Mouse (Mus musculus) hindbrain, postnatal 0 days (tissue): ENCODE data around the gene Gzmk. TPM values are rescaled to one million over a fixed set of nuclear protein-coding genes. Genes with fewer than 3 reads are reported as not detected.

Source experiments
- ATAC-seq: fragments of 200-750 bp; cut with Nextera tagmentation; 2 replicates; pipeline ENCODE4 v1.8.0; 2017; ENCODE audit warnings: mild to moderate bottlenecking, moderate TSS enrichment, moderate library complexity
- DNase-seq: peaks from one replicate; pipeline ENCODE4 v3.0.0-alpha.2; 2015; ENCODE audit warnings: low spot score
- H3K27ac ChIP-seq: fragments of 300-500 bp; sonication (generic); 2 replicates; pipeline ENCODE4 v1.5.1; 2014; ENCODE audit warnings: mild to moderate bottlenecking
- H3K27me3 ChIP-seq: fragments of 300-500 bp; sonication (generic); 2 replicates; pipeline ENCODE4 v1.6.1; 2014; ENCODE audit warnings: low read length, mixed read lengths; ENCODE audit not compliant: insufficient read depth
- H3K36me3 ChIP-seq: fragments of 300-500 bp; sonication (generic); 2 replicates; pipeline ENCODE4 v1.6.1; 2014; ENCODE audit warnings: low read length, mixed read lengths; ENCODE audit not compliant: insufficient read depth
- H3K4me1 ChIP-seq: fragments of 300-500 bp; sonication (generic); 2 replicates; pipeline ENCODE4 v1.6.1; 2014; ENCODE audit warnings: antibody characterized with exemption, low read length, mixed read lengths; ENCODE audit not compliant: insufficient read depth
- H3K4me2 ChIP-seq: fragments of 300-500 bp; sonication (generic); 2 replicates; pipeline ENCODE4 v1.6.1; 2014; ENCODE audit warnings: low read depth, mild to moderate bottlenecking, low read length, moderate library complexity, mixed read lengths
- H3K4me3 ChIP-seq: fragments of 300-500 bp; sonication (generic); 2 replicates; pipeline ENCODE4 v1.5.1; 2014; ENCODE audit warnings: low read length
- H3K9ac ChIP-seq: fragments of 300-500 bp; sonication (generic); replicated peaks from 2 replicates; pipeline ENCODE4 v1.6.1; 2014; ENCODE audit warnings: mild to moderate bottlenecking, low read length, moderate library complexity, mixed read lengths
- H3K9me3 ChIP-seq: fragments of 300-500 bp; sonication (generic); 2 replicates; pipeline ENCODE4 v1.6.1; 2016; ENCODE audit warnings: low read length, mixed read lengths
- CTCF ChIP-seq: IDR thresholded peaks from 2 replicates; pipeline ENCODE4 v1.5.1; 2016; ENCODE audit warnings: antibody characterized with exemption, control low read depth, low read depth
- WGBS: fragments of 180-500 bp; shearing (Covaris S2); extraction: QIAGEN DNeasy Blood & Tissue Kit; methylation state at CpG from one replicate; pipeline ENCODE4 v1.1.7; 2014; 5-methylcytosine and 5-hydroxymethylcytosine counted together
- polyA plus RNA-seq: library from polyadenylated mRNA; unstranded; fragments of >200 nt; fragmentation: Nextera tagmentation; extraction: Ambion mirVana; gene quantifications from 2 replicates; pipeline ENCODE4 v1.2.1, GENCODE M21; 2015
- total RNA-seq: library from RNA; depleted of rRNA; stranded (reverse); fragments of >200 nt; gene quantifications from 2 replicates; pipeline ENCODE4 v1.2.3, GENCODE M21; 2014

Gzmk gene
- total and polyA plus RNA-seq, 2 experiments from 2014 or later: not detected

GRCm38 (mm10) chr13:113209624-113210023, 16.1 kb downstream of the Gzmk start, which contains the start of gene Esm1:
Gene Esm1, plus strand, starts transcription at chr13:113209659.
- no peak for ATAC-seq
- no peak within 1 kb of the TSS for H3K27ac ChIP-seq
- H3K9me3 ChIP-seq: no peaks in the 10 kb centered on the region
- H3K4me1 ChIP-seq: no peaks in the 10 kb centered on the region
- DNase-seq: no peak
- H3K4me2 ChIP-seq: peak within 1 kb of the TSS; percentile 33
- no peaks in the 10 kb centered on the region for H3K36me3 ChIP-seq
- H3K27me3 ChIP-seq: no peaks in the 10 kb centered on the region
- 40% methylated on average over 15 of the region's 15 CpGs for WGBS
- H3K4me3 ChIP-seq: no peak within 1 kb of the TSS
- H3K9ac ChIP-seq: no peak within 1 kb of the TSS
- TF ChIP-seq CTCF: no peak

- H3K4me2 ChIP-seq: no peak overlapping the region
- no peaks in the 10 kb centered on the region for H3K9me3 ChIP-seq
- 92% methylated on average over 5 of the region's 5 CpGs for WGBS
- no peak overlapping the region for H3K27ac ChIP-seq
- no peak for TF ChIP-seq CTCF
- no peaks in the 10 kb centered on the region for H3K4me1 ChIP-seq
- DNase-seq (no peak), ATAC-seq (no peak)
- no peaks in the 10 kb centered on the region for H3K36me3 ChIP-seq
- no peaks in the 10 kb centered on the region for H3K27me3 ChIP-seq
- H3K4me3 ChIP-seq: no peak overlapping the region
- H3K9ac ChIP-seq: no peak overlapping the region
Observed at GRCm38 (mm10) chr13:113205346-113205745, 20.4 kb downstream of the Gzmk start.

- DNase-seq: no peak
- Histone ChIP-seq H3K4me3 (no peak overlapping the region), H3K27me3 (no peaks in the 10 kb centered on the region), H3K27ac (no peak overlapping the region), H3K9me3 (no peaks in the 10 kb centered on the region), H3K4me2 (no peak overlapping the region), H3K9ac (no peak overlapping the region), H3K36me3 (no peaks in the 10 kb centered on the region), H3K4me1 (no peaks in the 10 kb centered on the region)
- 55% methylated on average over 5 of the region's 5 CpGs for WGBS
- no peak for TF ChIP-seq CTCF
- ATAC-seq: no peak
Observed at GRCm38 (mm10) chr13:113203146-113203545, 22.6 kb downstream of the Gzmk start.

GRCm38 (mm10) chr13:113202184-113202583, 23.5 kb downstream of the Gzmk start:
- 73% methylated on average over 4 of the region's 4 CpGs for WGBS

GRCm38 (mm10) chr13:113201631-113202030, 24.1 kb downstream of the Gzmk start:
- DNase-seq (no peak), ATAC-seq (no peak)
- Histone ChIP-seq H3K4me3 (no peak overlapping the region), H3K4me1 (no peaks in the 10 kb centered on the region), H3K27me3 (no peaks in the 10 kb centered on the region), H3K9ac (no peak overlapping the region), H3K27ac (no peak overlapping the region), H3K36me3 (no peaks in the 10 kb centered on the region), H3K9me3 (no peaks in the 10 kb centered on the region), H3K4me2 (no peak overlapping the region)
- WGBS: 91% methylated on average over 2 of the region's 2 CpGs
- no peak for TF ChIP-seq CTCF

More at GRCm38 (mm10) chr13:113202184-113202583, 23.5 kb downstream of the Gzmk start:
- no peak overlapping the region for H3K4me3 ChIP-seq
- H3K27me3 ChIP-seq: no peaks in the 10 kb centered on the region
- no peaks in the 10 kb centered on the region for H3K36me3 ChIP-seq
- ATAC-seq (no peak), DNase-seq (no peak)
- no peak for TF ChIP-seq CTCF
- no peak overlapping the region for H3K9ac ChIP-seq
- no peak overlapping the region for H3K4me2 ChIP-seq
- H3K9me3 ChIP-seq: no peaks in the 10 kb centered on the region
- no peak overlapping the region for H3K27ac ChIP-seq
- no peaks in the 10 kb centered on the region for H3K4me1 ChIP-seq

GRCm38 (mm10) chr13:113200726-113201125, 25.0 kb downstream of the Gzmk start:
- TF ChIP-seq CTCF: no peak
- no peak for ATAC-seq
- no peak overlapping the region for H3K4me3 ChIP-seq
- H3K9me3 ChIP-seq: no peaks in the 10 kb centered on the region
- H3K9ac ChIP-seq: no peak overlapping the region
- no peaks in the 10 kb centered on the region for H3K4me1 ChIP-seq
- H3K36me3 ChIP-seq: no peaks in the 10 kb centered on the region
- WGBS: 75% methylated on average over 8 of the region's 8 CpGs
- DNase-seq: no peak
- H3K27me3 ChIP-seq: no peaks in the 10 kb centered on the region
- no peak overlapping the region for H3K4me2 ChIP-seq
- H3K27ac ChIP-seq: no peak overlapping the region

- no peak overlapping the region for H3K4me2 ChIP-seq
Observed at GRCm38 (mm10) chr13:113199331-113199730, 26.4 kb downstream of the Gzmk start.

More at GRCm38 (mm10) chr13:113199331-113199730, 26.4 kb downstream of the Gzmk start:
- Histone ChIP-seq H3K36me3 (no peaks in the 10 kb centered on the region), H3K9me3 (no peaks in the 10 kb centered on the region), H3K4me1 (no peaks in the 10 kb centered on the region), H3K4me3 (no peak overlapping the region), H3K9ac (no peak overlapping the region), H3K27me3 (no peaks in the 10 kb centered on the region), H3K27ac (no peak overlapping the region)
- WGBS: 61% methylated on average over 3 of the region's 3 CpGs
- ATAC-seq: no peak
- no peak for TF ChIP-seq CTCF
- no peak for DNase-seq
